Mouse (Mus musculus) right cerebral cortex, postnatal 25 days (tissue): Measurements from ENCODE around the gene Ctdsp2.

Experiments used
- DNase-seq: peaks from one replicate; pipeline ENCODE4 v3.0.0; 2022

The Ctdsp2 gene

GRCm38 (mm10) chr10:126978277-126978994 is at the start of gene Ctdsp2:
TSS of gene Ctdsp2 (plus strand) at chr10:126978717.
- peak; percentile 99 for DNase-seq

- DNase-seq = no peak
Measured at GRCm38 (mm10) chr10:126928819-126929206, 49.7 kb upstream of the Ctdsp2 start.

GRCm38 (mm10) chr10:126929543-126929942 is 49.0 kb upstream of the Ctdsp2 start:
- no peak for DNase-seq

GRCm38 (mm10) chr10:126930270-126931121 is 48.0 kb upstream of the Ctdsp2 start:
- no peak for DNase-seq

- DNase-seq = peak; percentile 43
Measured at GRCm38 (mm10) chr10:126931123-126931759, 47.3 kb upstream of the Ctdsp2 start.

- no peak for DNase-seq
Measured at GRCm38 (mm10) chr10:126931760-126932139, 46.8 kb upstream of the Ctdsp2 start.

GRCm38 (mm10) chr10:126934561-126934960 is 44.0 kb upstream of the Ctdsp2 start:
- DNase-seq = no peak

GRCm38 (mm10) chr10:126935121-126935520 is 43.4 kb upstream of the Ctdsp2 start:
- no peak for DNase-seq

GRCm38 (mm10) chr10:126935556-126936381 is 42.7 kb upstream of the Ctdsp2 start:
- DNase-seq = peak; percentile 65

GRCm38 (mm10) chr10:126940949-126941348 is 37.6 kb upstream of the Ctdsp2 start:
- no peak for DNase-seq

- no peak for DNase-seq
Measured at GRCm38 (mm10) chr10:126945531-126945930, 33.0 kb upstream of the Ctdsp2 start.

- no peak for DNase-seq
Measured at GRCm38 (mm10) chr10:126949824-126950223, 28.7 kb upstream of the Ctdsp2 start.

GRCm38 (mm10) chr10:126950572-126950971 is 27.9 kb upstream of the Ctdsp2 start:
- DNase-seq = no peak

GRCm38 (mm10) chr10:126952375-126952774 is 26.1 kb upstream of the Ctdsp2 start:
- DNase-seq = no peak

GRCm38 (mm10) chr10:126953029-126953471 is 25.5 kb upstream of the Ctdsp2 start:
- peak; percentile 50 for DNase-seq

GRCm38 (mm10) chr10:126956692-126957358 is 21.7 kb upstream of the Ctdsp2 start:
- no peak for DNase-seq

GRCm38 (mm10) chr10:126957359-126958107 is 21.0 kb upstream of the Ctdsp2 start:
- peak; percentile 70 for DNase-seq

GRCm38 (mm10) chr10:126960496-126960895 is 18.0 kb upstream of the Ctdsp2 start:
- no peak for DNase-seq

- no peak for DNase-seq
Measured at GRCm38 (mm10) chr10:126961757-126962156, 16.8 kb upstream of the Ctdsp2 start.

- peak; percentile 62 for DNase-seq
Measured at GRCm38 (mm10) chr10:126962271-126962965, 16.1 kb upstream of the Ctdsp2 start.

- DNase-seq = no peak
Measured at GRCm38 (mm10) chr10:126962966-126963330, 15.6 kb upstream of the Ctdsp2 start.
